Mouse (Mus musculus) thymus, postnatal 4 days (tissue): ENCODE measurements at regions not wholly inside any gene's neighbourhood (a gene's known extent, or its start where the extent isn't known, plus 50 kb on each side); places are given as distances from the start of the nearest gene placed in this dataset.
A peak's percentile ranks its signal among the peaks of the same experiment; 100 is the strongest.

Experiments
- DNase-seq: peaks from one replicate; pipeline ENCODE4 v3.0.0; 2021

DNA sequence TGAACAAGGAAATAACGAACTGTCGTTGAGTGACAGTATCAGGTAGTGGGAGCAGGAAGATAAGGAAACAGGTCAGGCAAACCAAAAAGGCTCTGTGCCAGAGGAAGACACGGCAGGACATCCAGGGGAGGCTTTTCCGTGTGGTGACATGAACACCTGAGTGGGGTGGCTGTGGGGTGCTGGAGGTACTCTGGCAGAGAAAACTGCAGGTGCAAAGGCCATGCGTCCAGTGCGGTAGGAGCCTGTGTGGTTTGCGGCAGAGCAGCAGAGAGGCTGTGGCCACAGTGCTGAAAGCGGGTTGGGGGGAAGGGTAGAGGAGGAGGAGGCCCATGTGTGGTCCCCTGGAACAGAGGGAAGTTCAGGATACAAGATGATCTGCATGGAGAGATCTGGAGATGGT is 153.3 kb downstream of the Chst1 start:
- DNase-seq = no peak

DNA sequence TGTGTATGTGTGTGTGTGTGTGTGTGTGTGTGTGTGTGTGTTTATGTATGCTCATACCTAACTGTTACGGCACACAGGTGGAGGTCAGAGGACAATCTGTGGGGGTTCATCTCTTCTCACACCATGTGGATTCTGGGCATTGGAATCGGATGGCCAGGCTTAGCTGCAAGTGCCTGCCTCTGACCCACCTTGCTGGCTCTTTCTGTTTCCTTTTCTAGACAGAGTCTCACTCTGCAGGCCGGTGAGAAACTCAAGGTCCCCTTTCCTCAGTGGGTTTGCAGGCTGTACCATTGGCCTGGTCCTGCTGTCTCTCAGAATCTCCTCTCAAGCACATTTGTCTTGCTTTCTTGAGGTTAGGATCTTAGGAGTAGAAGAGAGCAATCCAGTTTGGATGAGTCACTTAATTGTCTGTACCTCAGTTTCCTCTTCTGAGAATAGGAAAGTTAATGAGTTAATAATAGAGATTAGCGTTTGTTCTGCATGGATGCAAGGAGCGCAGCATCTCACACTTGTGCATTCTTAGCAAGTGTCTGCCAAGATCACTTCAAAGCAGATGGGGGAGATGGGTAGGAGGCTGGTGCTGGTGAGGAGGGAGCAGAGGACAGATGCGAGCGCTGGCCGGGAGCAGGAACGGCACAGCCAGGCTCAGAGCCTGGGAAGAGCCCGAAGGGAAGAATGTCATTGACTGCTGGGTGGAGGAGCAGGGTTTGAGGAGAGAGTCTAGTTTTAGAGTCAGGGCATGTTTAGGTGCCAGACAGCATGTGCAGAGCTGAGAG is 155.2 kb downstream of the Chst1 start:
- no peak for DNase-seq

DNA sequence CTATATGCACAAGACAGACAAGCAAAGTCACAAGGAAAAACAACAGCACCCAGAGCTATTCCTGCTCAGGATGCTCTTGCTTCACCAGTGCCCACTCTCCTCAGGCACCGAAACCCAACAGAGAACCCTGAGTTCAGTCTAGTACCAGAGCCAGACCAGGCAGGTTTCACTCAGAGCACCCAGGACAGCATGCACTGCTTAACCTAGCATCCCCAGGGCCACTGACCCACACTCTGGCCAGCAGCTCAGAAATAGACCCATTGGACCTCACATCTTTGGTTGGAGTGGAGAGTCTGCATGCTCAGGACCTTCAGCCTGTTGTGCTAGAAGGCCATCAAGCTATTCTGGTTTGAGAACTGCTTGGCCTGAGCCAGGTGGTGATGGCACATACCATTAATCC is 157.0 kb downstream of the Chst1 start:
- DNase-seq = no peak

DNA sequence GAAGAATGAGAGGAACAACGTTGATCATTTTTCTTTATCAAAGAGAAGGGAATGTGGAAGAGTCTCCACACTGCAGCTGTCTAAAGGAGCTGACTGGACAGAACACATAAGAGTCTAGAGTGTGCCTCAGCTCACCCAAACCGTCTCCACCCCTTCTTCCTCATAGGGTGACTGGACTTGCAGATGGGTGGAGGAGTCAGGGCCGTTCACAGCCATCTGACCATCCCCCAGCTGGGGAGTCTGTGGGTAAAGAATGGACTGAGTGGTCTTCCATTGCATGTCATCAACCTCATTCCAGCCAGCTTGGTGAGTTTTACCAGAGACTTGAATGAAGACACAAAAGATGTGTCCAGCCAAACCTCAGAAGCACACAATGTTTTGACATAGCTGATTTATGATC is 156.1 kb upstream of the Syt13 start:
- DNase-seq = no peak

DNA sequence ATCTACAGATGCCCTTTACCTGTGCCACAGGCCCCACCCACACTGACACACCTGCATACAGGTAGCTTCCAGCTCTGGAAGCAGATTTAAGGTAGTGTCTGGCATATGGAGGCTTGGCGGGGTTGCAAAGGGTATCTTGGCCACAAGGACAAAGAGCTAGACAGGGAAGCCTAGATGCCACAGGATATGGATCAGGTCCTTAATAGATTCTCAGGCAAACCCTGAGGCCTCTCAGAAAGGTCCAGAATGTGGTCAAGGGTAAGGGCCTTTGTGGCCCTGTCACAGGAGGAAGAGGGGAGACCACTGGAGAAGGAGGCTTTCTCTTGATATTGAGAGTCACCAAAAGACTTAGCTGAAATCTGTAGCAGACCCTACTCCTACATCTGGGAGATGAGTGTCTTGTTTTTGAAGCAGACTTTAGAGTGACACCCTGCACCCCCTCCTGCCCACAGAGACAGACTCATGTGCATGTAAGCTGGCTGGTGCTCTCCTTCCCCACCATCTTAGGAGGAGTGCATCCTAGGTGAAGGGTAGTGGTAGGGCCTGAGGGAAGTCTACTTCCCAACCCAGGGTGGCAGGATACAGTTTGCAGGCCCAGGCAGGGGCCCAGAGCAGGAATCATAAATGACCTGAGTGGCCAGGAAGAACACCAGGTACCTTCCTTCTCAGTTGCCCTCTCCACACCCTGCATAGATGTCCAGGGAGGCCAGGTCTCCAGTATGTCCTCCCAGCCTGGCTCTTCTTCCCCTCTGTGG is 150.8 kb upstream of the Syt13 start:
- no peak for DNase-seq

DNA sequence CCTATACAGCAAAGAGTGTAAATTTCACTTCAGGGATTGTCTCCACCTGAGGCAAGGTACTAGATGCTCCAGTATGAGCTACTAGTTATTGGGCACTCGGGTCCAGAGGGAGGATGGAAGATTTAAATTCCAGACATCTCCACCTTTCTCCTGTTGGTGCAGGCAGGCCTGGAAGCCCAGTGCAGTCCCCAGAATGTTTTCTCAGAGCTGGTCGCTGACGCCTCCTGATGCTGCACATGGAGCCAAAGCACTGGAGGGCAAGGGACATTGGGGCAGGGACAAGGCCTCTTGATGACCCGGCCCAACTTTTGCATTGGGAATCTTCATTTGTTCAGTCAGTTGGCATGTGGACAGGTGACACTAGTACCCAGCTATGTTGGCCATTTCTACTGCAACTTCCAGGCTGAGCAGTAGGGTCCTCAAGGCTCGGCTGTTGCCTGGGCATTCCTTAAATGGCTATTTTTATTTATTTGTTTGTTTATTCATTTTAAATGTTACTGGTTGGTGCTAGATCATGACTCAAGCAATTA is 147.4 kb upstream of the Syt13 start:
- no peak for DNase-seq

DNA sequence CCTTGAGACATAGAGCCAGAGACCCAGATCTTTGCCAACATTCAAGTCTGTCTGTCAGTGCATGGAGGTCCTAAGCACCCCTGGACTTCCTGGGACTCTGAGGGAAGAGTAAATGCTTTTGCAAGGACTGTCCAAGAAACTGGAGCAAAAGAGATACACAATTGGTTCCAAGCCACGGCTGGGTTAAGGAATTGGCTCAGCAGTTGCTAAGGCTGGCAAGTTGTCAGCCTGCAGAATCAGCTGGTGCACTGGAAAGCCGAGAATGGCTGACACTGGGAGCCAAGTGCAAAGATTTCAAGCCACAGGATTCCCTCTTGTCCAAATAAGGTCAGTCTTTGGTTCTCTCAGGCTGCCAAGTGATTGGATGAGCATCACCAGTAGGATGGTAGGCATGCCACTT is 146.8 kb upstream of the Syt13 start:
- no peak for DNase-seq

DNA sequence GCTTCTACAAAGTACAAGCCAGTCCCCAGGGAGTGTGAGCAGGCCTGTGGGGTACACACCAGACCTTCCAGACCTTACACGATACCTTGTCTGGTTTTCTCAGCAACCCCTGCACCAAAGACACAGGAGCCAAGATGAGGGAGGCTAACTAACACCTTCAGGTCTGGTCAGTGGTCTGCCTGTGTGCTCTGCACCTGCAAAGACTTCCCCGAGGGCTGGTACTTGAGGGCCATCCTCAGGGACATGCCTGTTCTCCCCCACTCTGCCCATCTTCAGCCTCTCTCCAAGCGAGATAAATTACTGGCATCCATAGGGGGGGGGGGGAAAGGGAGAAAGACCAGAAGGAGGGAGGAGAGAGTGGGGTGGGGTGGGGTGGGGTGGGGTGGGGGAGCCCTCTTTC is 145.8 kb upstream of the Syt13 start:
- no peak for DNase-seq

DNA sequence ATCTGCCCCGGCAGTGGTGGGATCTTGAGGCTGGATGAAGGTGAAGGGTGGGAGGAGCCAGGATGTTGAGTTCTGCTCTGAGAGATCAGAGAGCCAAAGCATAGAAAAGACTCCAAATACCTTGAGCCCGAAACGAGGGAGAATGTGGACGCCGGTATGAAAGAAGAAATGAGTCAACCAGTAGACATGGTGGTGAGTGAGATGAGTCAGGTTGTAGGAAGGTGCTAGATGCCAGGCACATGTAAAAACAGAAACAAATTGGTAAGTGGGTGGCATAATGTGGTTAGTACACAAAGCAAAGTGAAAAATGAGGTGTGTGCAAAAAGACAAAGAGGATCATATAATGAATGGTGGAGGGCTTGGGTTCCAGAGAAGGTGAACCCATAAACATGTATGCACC is 144.8 kb upstream of the Syt13 start:
- DNase-seq = no peak

DNA sequence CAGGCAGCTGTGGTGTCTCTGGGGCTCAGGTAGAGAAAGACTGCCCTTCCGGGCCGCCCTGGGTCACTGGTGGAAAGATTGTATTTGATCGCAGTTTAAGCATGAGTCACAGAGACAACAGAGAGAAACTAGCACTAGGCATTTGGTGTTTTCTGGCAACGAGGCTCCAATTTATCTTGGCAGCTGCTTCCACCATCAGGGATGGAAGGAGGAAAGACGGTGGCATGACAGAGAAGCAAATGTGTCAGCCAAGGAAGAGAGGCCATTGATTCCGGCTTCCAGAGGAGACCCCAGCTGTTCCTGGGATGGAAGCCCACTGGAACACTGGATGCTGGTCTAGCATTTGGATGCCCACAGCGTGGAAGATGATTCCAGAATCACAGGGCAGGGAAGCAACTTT is 142.3 kb upstream of the Syt13 start:
- DNase-seq = no peak

DNA sequence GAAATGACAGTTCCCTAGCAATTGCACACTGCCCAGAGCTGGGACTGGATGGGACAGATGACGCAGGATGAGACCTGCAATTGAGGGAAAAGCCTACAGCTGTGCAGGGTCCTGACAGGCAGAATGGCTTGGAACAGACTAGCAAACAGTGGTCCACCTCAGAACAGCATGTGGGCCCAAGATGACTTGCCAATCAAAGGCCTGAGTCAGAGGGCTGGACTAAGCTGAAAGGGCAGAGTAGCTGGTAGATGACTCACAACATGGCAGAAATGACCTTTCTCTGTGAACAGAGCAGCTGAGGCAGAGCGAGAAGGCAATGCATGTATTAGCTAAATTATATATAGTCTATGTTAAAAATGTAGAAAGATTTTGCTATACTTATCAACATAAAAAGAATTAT is 138.4 kb upstream of the Syt13 start:
- no peak for DNase-seq

DNA sequence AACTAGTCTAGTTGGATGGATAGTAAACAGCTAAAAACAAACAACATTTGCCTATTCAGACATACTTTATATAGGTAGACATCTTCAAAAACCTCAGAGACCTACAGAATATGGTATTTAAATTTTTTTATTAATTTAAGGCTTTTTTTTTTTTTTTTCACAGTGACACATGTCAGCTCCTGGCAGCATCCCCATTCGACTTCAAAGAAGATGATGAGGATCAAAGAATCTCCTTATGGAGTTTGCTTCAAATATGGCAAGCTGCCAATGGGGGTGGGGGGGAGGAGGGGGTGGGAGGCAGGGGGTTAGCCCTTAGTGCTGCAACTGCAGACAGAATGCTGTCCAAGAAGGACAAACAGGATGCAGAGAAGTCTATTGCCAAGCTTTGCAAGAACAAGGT is 135.8 kb upstream of the Syt13 start:
- DNase-seq = no peak

DNA sequence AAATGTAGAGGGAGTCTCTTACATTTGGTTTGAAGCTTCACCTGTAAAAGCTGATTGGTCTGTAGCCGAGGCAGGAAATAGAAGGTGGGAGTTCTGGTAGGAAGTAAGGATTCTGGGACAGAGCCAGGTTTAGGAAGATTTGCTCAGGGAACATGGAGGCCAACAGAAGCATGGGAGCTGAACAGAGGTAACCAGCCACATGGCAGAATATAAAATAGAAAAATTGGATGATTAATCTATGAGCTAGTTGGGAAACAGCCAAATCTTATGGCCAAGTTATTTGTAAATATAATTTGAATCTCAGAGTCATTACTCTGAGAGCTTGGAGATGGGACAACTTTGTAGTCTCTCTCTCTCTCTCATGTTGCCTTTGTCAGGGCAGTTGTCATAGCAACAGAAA is 134.9 kb upstream of the Syt13 start:
- DNase-seq = no peak

DNA sequence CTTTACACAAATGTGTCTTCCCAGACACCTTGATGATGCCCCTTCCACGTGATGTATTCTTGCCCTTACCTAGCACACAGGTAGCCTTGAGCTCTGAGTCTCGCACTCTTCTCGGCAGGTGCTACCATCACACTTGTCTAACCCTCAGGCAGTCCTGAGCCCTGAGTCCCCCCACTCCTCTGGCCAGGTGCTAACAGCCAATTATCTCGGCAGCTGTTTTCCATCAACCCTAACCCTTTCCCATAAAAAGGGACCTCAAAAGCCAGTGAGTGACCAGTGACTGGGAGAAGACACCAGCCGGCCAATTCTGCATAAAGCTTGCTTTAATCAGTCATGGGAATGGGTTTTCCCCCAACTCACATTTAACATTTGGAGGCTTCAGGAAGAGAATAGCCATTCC is 133.4 kb upstream of the Syt13 start:
- DNase-seq = no peak

DNA sequence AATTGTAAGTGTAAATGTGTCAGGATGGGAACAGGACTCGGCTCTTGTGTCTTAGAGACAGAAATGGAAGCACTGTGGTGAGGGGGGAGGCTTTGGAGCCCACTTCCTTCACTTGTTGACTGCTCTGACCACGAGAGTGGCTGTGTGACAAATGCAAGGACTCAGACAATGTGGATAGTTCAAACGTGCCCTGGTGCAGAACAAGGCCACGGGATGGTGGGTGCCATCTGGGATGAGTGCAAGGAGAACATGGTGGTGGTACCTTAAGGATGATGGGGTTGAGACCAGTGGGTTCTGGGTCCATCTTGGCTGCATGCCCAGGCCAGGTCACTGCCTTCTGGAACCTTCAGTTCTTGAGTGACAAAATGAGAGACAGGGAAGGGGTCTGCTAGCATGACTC is 132.3 kb upstream of the Syt13 start:
- no peak for DNase-seq

DNA sequence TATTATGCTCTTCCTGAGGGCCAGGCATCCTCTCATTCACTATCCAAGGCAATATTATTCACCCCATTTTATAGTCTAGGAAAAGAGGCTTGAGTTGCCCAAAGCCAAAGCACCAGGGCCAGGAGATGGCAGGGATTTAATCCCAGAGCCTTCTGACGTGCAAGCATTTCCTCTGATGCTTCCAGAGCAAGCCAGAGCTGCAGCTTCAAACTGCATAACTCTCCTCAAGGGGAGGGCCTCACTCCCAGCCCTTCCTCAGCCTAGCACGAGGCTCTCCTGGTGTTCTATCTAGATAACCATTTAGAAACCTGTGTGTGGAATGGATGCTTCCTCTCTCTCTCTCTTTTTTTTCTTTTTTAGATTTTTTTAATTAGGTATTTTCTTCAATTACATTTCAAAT is 130.0 kb upstream of the Syt13 start:
- no peak for DNase-seq

DNA sequence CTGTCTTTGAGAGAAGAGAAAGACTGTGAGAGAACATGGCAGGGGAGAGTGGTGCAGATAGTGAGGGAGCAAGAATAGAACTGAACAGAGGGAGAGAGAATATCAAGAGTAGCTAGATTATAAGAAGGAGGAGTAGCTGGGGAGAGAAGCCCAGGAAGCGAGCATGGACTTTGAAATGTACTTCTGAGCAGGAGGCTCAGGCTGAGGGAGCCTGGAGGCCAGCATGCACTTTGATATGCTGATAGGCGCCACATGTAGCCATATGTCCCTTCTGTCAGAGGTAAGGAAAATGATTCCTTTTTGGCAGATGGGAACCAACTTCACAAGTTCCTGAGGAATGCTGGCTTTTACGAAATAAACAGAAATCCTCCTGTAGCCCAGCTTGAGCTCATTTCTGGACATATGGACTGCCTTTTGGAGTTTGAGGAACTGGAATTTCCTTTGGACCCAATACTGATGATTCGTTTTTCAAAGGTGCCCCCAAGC is 126.9 kb upstream of the Syt13 start:
- no peak for DNase-seq

DNA sequence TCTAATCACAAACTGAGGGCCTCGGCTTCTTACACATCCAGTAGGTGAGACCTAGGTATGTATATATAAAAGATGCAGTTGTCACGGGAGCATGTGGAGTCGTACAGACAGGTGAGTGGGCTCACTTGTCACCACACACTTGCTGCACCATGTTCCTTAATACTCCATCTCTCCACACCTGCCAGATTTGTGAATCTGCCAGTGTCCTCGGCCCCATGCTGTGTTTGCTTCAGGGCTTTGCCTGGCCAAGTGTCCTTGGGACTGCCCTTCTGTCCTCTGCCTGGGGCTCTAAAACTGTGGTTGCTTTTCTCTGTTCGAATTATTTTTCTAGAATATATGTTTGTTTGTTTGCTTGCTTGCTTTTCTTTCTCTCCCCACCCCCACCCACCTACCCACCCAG is 126.0 kb upstream of the Syt13 start:
- DNase-seq = no peak

DNA sequence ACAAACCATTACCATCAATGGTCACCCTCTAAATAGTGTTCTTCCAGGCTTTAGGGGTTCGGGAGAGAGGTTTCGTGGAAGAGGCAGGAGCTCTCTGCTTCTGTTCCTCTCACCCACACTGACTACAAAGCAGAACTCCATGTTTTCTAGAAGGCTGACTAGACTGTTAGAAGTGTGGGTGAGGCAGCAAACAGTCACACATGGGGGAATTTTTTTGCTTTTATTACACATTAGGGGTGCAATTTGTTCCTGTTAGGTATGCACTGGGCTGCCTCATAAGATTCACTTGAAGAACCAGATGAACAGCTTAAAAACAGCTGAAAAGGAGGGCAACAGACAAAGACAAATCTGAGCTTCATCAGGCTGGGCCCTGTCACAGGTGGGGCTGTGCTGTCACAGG is 124.5 kb upstream of the Syt13 start:
- DNase-seq = no peak

DNA sequence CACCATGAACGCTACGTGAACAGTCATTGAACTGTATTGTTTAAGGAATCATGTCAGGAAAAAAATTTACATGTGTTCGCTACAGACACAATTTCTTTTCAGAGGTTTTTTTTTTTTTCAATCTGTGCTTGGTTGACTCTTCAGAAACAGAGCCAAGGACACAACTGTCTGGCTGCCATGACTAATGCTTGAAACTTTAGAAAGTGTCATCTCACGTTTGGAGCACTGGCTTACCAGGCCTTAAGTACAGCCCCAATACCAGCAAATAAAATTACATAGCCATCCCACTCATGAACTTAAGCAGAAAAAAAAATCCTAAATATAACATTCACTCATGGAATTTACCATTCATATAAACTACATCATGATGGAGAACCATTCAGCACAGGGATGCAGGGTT is 115.1 kb upstream of the Syt13 start:
- no peak for DNase-seq

DNA sequence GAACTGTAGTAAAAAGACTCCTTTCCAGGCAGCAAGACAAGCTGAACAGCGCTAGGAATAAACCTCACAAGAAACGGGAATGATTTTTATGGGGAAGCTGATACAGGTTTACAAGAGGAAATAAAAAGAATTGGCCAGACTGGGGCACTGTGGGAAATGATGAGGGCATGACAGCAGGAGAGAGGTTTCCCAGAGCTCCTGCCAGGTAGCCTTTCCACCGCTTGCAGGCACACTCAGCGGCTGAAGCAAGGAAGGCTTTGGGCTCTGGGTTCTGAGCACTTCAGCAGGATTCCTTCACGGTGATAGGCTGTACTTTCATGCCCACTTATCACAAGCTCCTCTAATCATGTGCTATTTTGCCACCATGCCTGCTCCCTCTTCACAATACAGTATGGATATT is 114.2 kb upstream of the Syt13 start:
- DNase-seq = no peak

DNA sequence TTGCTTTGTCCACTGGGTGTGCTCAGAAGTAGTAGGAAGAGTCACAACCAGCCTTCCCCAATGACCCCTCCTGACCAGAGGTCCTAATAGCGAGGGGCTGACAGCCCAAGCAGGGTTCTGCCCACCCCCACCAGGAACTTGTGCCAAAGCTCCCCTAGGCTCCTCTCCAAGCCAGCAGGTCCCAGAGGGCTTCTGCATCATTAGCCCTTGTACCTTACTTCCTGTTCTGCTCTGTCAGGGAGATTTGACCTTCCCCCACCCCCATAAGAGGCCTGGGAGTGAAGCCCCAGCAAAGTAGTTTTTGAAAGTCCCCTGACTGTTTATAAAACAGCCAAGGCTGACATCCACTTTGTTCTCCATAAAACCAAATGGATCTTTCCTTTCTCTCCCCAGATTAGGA is 110.0 kb upstream of the Syt13 start:
- no peak for DNase-seq

DNA sequence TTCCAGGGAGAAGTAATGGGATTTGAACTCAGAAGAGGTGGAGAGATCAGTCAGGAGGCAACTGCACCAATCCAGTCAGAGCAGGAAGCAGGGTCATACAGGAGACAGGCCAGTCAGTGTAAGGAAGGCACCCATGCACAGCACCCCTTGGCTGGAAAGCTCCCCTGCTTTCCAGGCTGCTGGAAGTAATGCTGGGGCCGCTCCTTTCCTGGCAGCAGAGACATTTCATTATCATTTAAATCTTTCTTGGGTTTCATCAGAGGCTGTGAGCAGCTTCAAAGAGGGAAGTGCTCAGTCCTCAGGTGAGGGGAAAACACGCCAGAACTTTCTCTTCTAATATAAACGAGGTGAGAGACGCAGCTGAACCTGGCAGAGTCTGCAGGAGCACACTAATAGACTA is 109.1 kb upstream of the Syt13 start:
- no peak for DNase-seq

DNA sequence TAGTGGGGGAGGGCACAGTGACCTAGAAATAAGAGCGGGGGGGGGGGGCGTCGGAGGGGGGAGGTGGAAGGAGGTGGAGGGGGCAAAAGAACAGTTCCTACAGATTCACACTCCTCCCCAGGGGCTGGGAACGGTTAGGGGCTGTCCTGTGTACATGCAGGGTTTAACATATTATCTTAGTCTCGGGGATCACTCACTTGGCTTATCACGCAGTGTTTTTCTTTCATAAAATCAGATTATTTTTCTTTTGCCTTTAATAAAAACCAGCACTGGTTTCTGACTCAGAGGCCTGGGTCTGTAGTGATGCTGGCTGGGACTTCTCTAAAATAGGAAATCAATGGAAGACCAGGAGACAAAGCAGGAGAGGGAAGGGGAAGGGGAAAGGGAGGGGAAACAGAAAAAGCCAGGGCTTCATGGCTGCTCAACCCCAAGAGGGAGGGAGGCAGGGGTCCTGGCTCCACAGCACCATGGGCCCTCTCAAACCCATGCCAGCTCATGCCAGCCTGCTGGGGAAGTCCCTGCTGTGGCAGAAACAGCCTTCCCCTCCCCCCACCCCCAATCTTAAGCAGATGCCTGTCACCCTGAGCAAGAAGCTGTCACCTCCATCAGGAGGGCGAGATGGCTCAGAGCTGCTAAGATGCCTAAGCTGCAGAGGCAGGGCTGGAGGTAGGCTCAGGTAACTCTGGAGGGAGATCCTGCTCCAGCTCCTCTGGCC is 108.3 kb upstream of the Syt13 start:
- DNase-seq = peak; percentile 12
